Mouse (Mus musculus) lung, embryonic 15.5 days (tissue): Measurements from ENCODE around the gene Farp2. TPM values are rescaled to one million over a fixed set of nuclear protein-coding genes. Genes with fewer than 3 reads are reported as not detected.

ENCODE experiments used
- ATAC-seq: fragments of 200-750 bp; cut with Nextera tagmentation; 2 replicates; pipeline ENCODE4 v1.8.0; 2017; ENCODE audit warnings: moderate number of reproducible peaks, borderline replicate concordance; ENCODE audit not compliant: low FRiP score, low TSS enrichment; ENCODE audit errors: extremely low read depth
- H3K27ac ChIP-seq: fragments of 300-500 bp; sonication (generic); 2 replicates; pipeline ENCODE4 v1.5.1; 2015; ENCODE audit warnings: moderate library complexity, mild to moderate bottlenecking, inconsistent platforms
- H3K27me3 ChIP-seq: fragments of 300-500 bp; sonication (generic); 2 replicates; pipeline ENCODE4 v1.6.1; 2015; ENCODE audit warnings: inconsistent platforms
- H3K36me3 ChIP-seq: fragments of 300-500 bp; sonication (generic); 2 replicates; pipeline ENCODE4 v1.6.1; 2015; ENCODE audit warnings: inconsistent platforms
- H3K4me1 ChIP-seq: fragments of 300-500 bp; sonication (generic); 2 replicates; pipeline ENCODE4 v1.6.1; 2015; ENCODE audit warnings: inconsistent platforms
- H3K4me2 ChIP-seq: fragments of 300-500 bp; sonication (generic); 2 replicates; pipeline ENCODE4 v1.6.1; 2015; ENCODE audit warnings: inconsistent platforms, mild to moderate bottlenecking, moderate library complexity
- H3K4me3 ChIP-seq: fragments of 300-500 bp; sonication (generic); 2 replicates; pipeline ENCODE4 v1.5.1; 2015; ENCODE audit warnings: mild to moderate bottlenecking, inconsistent platforms
- H3K9ac ChIP-seq: fragments of 300-500 bp; sonication (generic); 2 replicates; pipeline ENCODE4 v1.6.1; 2015; ENCODE audit warnings: inconsistent platforms
- H3K9me3 ChIP-seq: fragments of 300-500 bp; sonication (generic); 2 replicates; pipeline ENCODE4 v1.6.1; 2016; ENCODE audit warnings: inconsistent platforms
- WGBS: fragments of 180-500 bp; shearing (Covaris S2); methylation state at CpG from one replicate; pipeline ENCODE4 v1.1.7; 2015; 5-methylcytosine and 5-hydroxymethylcytosine counted together
- polyA plus RNA-seq: library from polyadenylated mRNA; unstranded; fragments of >200 nt; fragmentation: Nextera tagmentation; extraction: Ambion mirVana; gene quantifications from 2 replicates; pipeline ENCODE4 v1.2.1, GENCODE M21; 2015

Gene Farp2
- polyA plus RNA-seq, 1 experiment from 2014 or later = 6.3 TPM

GRCm38 (mm10) chr1:93567013-93567412 is 55.1 kb downstream of the Farp2 start:
- Histone ChIP-seq H3K36me3 (peaks cover 9% of the 10 kb centered on the region), H3K9me3 (no peaks in the 10 kb centered on the region), H3K9ac (no peak overlapping the region), H3K4me3 (no peak overlapping the region), H3K4me1 (no peaks in the 10 kb centered on the region), H3K4me2 (no peak overlapping the region), H3K27me3 (no peaks in the 10 kb centered on the region), H3K27ac (no peak overlapping the region)
- WGBS = 49% methylated on average over 3 of the region's 3 CpGs
- no peak for ATAC-seq

GRCm38 (mm10) chr1:93567717-93568497 is 56.0 kb downstream of the Farp2 start:
- Histone ChIP-seq H3K9me3 (no peaks in the 10 kb centered on the region), H3K36me3 (peaks cover 9% of the 10 kb centered on the region), H3K9ac (no peak overlapping the region), H3K27ac (no peak overlapping the region), H3K27me3 (no peaks in the 10 kb centered on the region), H3K4me2 (no peak overlapping the region), H3K4me1 (no peaks in the 10 kb centered on the region), H3K4me3 (no peak overlapping the region)
- WGBS = 69% methylated on average over 9 of the region's 9 CpGs
- no peak for ATAC-seq

GRCm38 (mm10) chr1:93577066-93577465 is 65.2 kb downstream of the Farp2 start:
- H3K9me3 ChIP-seq = no peaks in the 10 kb centered on the region
- ATAC-seq = no peak
- peaks cover 7% of the 10 kb centered on the region; the same call in 1 of the 2 replicates for H3K36me3 ChIP-seq
- H3K4me2 ChIP-seq = no peak overlapping the region
- H3K27ac ChIP-seq = no peak overlapping the region
- WGBS = 75% methylated on average over 3 of the region's 3 CpGs
- H3K4me1 ChIP-seq = no peaks in the 10 kb centered on the region
- no peak overlapping the region for H3K9ac ChIP-seq
- H3K4me3 ChIP-seq = no peak overlapping the region
- H3K27me3 ChIP-seq = no peaks in the 10 kb centered on the region

- no peaks in the 10 kb centered on the region for H3K9me3 ChIP-seq
- no peak for ATAC-seq
- WGBS = 79% methylated on average over 4 of the region's 4 CpGs
Measured at GRCm38 (mm10) chr1:93577861-93578260, 66.0 kb downstream of the Farp2 start.

GRCm38 (mm10) chr1:93581545-93581944 is 69.7 kb downstream of the Farp2 start:
- H3K27me3 ChIP-seq = no peaks in the 10 kb centered on the region
- no peak overlapping the region for H3K9ac ChIP-seq

More at GRCm38 (mm10) chr1:93577861-93578260, 66.0 kb downstream of the Farp2 start:
- Histone ChIP-seq H3K27ac (no peak overlapping the region), H3K4me1 (no peaks in the 10 kb centered on the region), H3K36me3 (peaks cover 7% of the 10 kb centered on the region; the same call in 1 of the 2 replicates), H3K9ac (no peak overlapping the region), H3K27me3 (no peaks in the 10 kb centered on the region), H3K4me2 (no peak overlapping the region), H3K4me3 (no peak overlapping the region)

GRCm38 (mm10) chr1:93588346-93588745 is 76.5 kb downstream of the Farp2 start:
- no peaks in the 10 kb centered on the region for H3K27me3 ChIP-seq
- no peaks in the 10 kb centered on the region for H3K4me1 ChIP-seq
- 79% methylated on average over 3 of the region's 3 CpGs for WGBS
- H3K4me2 ChIP-seq = no peak overlapping the region
- H3K27ac ChIP-seq = no peak overlapping the region
- 0 out of 2 replicates have a peak, but pooled peaks cover 3% of the 10 kb centered on the region for H3K36me3 ChIP-seq
- no peak for ATAC-seq
- no peaks in the 10 kb centered on the region for H3K9me3 ChIP-seq
- no peak overlapping the region for H3K9ac ChIP-seq
- H3K4me3 ChIP-seq = no peak overlapping the region

More at GRCm38 (mm10) chr1:93581545-93581944, 69.7 kb downstream of the Farp2 start:
- H3K4me1 ChIP-seq = no peaks in the 10 kb centered on the region
- no peak overlapping the region for H3K4me2 ChIP-seq
- peaks cover 10% of the 10 kb centered on the region; the same call in 1 of the 2 replicates for H3K36me3 ChIP-seq
- H3K27ac ChIP-seq = no peak overlapping the region
- H3K4me3 ChIP-seq = no peak overlapping the region
- ATAC-seq = no peak
- no peaks in the 10 kb centered on the region for H3K9me3 ChIP-seq
- 91% methylated on average over 7 of the region's 7 CpGs for WGBS

GRCm38 (mm10) chr1:93593960-93594359 is 82.1 kb downstream of the Farp2 start:
- H3K4me3 ChIP-seq = no peak overlapping the region
- H3K4me2 ChIP-seq = no peak overlapping the region
- H3K4me1 ChIP-seq = no peaks in the 10 kb centered on the region
- no peaks in the 10 kb centered on the region for H3K27me3 ChIP-seq
- no peaks in the 10 kb centered on the region for H3K9me3 ChIP-seq
- no peak for ATAC-seq
- H3K27ac ChIP-seq = no peak overlapping the region
- H3K9ac ChIP-seq = no peak overlapping the region
- H3K36me3 ChIP-seq = no peaks in the 10 kb centered on the region

GRCm38 (mm10) chr1:93595916-93596315 is 84.0 kb downstream of the Farp2 start:
- no peaks in the 10 kb centered on the region for H3K27me3 ChIP-seq
- H3K4me1 ChIP-seq = no peaks in the 10 kb centered on the region
- WGBS = 64% methylated on average over 6 of the region's 6 CpGs
- H3K9me3 ChIP-seq = no peaks in the 10 kb centered on the region
- H3K36me3 ChIP-seq = no peaks in the 10 kb centered on the region
- no peak overlapping the region for H3K9ac ChIP-seq
- no peak overlapping the region for H3K4me3 ChIP-seq
- ATAC-seq = no peak
- no peak overlapping the region for H3K4me2 ChIP-seq
- no peak overlapping the region for H3K27ac ChIP-seq

- H3K4me2 ChIP-seq = no peak overlapping the region
- no peak overlapping the region for H3K4me3 ChIP-seq
- no peaks in the 10 kb centered on the region for H3K27me3 ChIP-seq
- no peak overlapping the region for H3K27ac ChIP-seq
- no peaks in the 10 kb centered on the region for H3K36me3 ChIP-seq
- WGBS = 67% methylated on average over 4 of the region's 4 CpGs
- H3K9ac ChIP-seq = no peak overlapping the region
- H3K4me1 ChIP-seq = no peaks in the 10 kb centered on the region
- no peak for ATAC-seq
- no peaks in the 10 kb centered on the region for H3K9me3 ChIP-seq
Measured at GRCm38 (mm10) chr1:93602911-93603310, 91.0 kb downstream of the Farp2 start.

- H3K9ac ChIP-seq = no peak overlapping the region
- no peaks in the 10 kb centered on the region for H3K9me3 ChIP-seq
- no peak for ATAC-seq
- H3K4me1 ChIP-seq = no peaks in the 10 kb centered on the region
- H3K27ac ChIP-seq = no peak overlapping the region
- no peak overlapping the region for H3K4me3 ChIP-seq
- no peaks in the 10 kb centered on the region for H3K36me3 ChIP-seq
- H3K4me2 ChIP-seq = no peak overlapping the region
- 92% methylated on average over 12 of the region's 12 CpGs for WGBS
- no peaks in the 10 kb centered on the region for H3K27me3 ChIP-seq
Measured at GRCm38 (mm10) chr1:93603921-93604320, 92.0 kb downstream of the Farp2 start.

GRCm38 (mm10) chr1:93607090-93608083 is 95.5 kb downstream of the Farp2 start:
- Histone ChIP-seq H3K27me3 (no peaks in the 10 kb centered on the region), H3K9ac (no peak overlapping the region), H3K4me2 (no peak overlapping the region), H3K9me3 (no peaks in the 10 kb centered on the region), H3K4me1 (no peaks in the 10 kb centered on the region), H3K4me3 (no peak overlapping the region), H3K27ac (no peak overlapping the region), H3K36me3 (no peaks in the 10 kb centered on the region)
- no peak for ATAC-seq
- WGBS = 81% methylated on average over 14 of the region's 14 CpGs
